Mouse (Mus musculus) kidney, embryonic 16.5 days (tissue): Measurements from ENCODE around the gene Usf1. TPM values are rescaled to one million over a fixed set of nuclear protein-coding genes. Genes with fewer than 3 reads are reported as not detected.

ENCODE experiments used
- ATAC-seq: fragments of 200-750 bp; cut with Nextera tagmentation; 2 replicates; pipeline ENCODE4 v1.8.0; 2017; ENCODE audit warnings: moderate TSS enrichment; ENCODE audit not compliant: low FRiP score, low TSS enrichment
- H3K27ac ChIP-seq: fragments of 300-500 bp; sonication (generic); 2 replicates; pipeline ENCODE4 v1.5.1; 2014; ENCODE audit warnings: low read length
- H3K27me3 ChIP-seq: fragments of 300-500 bp; sonication (generic); 2 replicates; pipeline ENCODE4 v1.6.1; 2014; ENCODE audit warnings: low read length, control low read depth, mixed read lengths; ENCODE audit not compliant: insufficient read depth
- H3K36me3 ChIP-seq: fragments of 300-500 bp; sonication (generic); 2 replicates; pipeline ENCODE4 v1.6.1; 2014; ENCODE audit warnings: low read length, control low read depth, mixed read lengths; ENCODE audit not compliant: insufficient read depth
- H3K4me1 ChIP-seq: fragments of 300-500 bp; sonication (generic); 2 replicates; pipeline ENCODE4 v1.6.1; 2014; ENCODE audit warnings: low read length, control low read depth, mixed read lengths; ENCODE audit not compliant: insufficient read depth
- H3K4me2 ChIP-seq: fragments of 300-500 bp; sonication (generic); replicated peaks from 2 replicates; pipeline ENCODE4 v1.6.1; 2014; ENCODE audit warnings: low read depth, low read length
- H3K4me3 ChIP-seq: fragments of 300-500 bp; sonication (generic); 2 replicates; pipeline ENCODE4 v1.5.1; 2014; ENCODE audit warnings: mild to moderate bottlenecking, low read length
- H3K9ac ChIP-seq: fragments of 300-500 bp; sonication (generic); replicated peaks from 2 replicates; pipeline ENCODE4 v1.6.1; 2014; ENCODE audit warnings: low read length
- H3K9me3 ChIP-seq: fragments of 300-500 bp; sonication (generic); 2 replicates; pipeline ENCODE4 v1.6.1; 2016; ENCODE audit warnings: low read length, control low read depth
- WGBS: fragments of 180-500 bp; shearing (Covaris S2); extraction: QIAGEN DNeasy Blood & Tissue Kit; methylation state at CpG from one replicate; pipeline ENCODE4 v1.1.7; 2014; 5-methylcytosine and 5-hydroxymethylcytosine counted together
- polyA plus RNA-seq: library from polyadenylated mRNA; unstranded; fragments of >200 nt; fragmentation: Nextera tagmentation; extraction: Ambion mirVana; gene quantifications from 2 replicates; pipeline ENCODE4 v1.2.1, GENCODE M21; 2015

The Usf1 gene
- polyA plus RNA-seq, 1 experiment from 2014 or later: 84.8 TPM

DNA sequence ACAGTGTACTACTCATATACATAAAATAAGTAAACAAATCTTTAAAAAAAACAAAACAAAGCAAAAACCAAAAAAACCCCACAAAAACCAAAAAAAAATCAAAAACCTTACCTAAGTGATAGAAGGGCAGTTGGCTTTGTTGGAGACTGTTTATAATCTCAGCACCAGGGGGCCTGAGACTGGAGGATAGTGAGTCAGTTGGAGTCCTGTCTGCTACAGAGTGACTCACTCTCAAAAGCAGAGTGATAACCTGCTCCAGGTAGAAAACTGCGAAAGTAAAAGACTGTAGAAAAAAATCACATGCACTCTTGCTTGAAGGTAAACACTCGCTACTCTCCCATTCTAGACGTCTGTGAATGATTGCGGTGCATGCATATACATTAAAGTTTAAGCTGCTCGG, 33.9 kb downstream of the Usf1 start:
- Histone ChIP-seq H3K4me1 (peaks cover 44% of the 10 kb centered on the region), H3K36me3 (peaks cover 16% of the 10 kb centered on the region; the same call in 1 of the 2 replicates), H3K9ac (no peak overlapping the region), H3K4me3 (no peak overlapping the region), H3K9me3 (peaks cover 9% of the 10 kb centered on the region), H3K27me3 (no peaks in the 10 kb centered on the region), H3K4me2 (no peak overlapping the region), H3K27ac (no peak overlapping the region)
- ATAC-seq: no peak
- WGBS: 72% methylated on average over 5 of the region's 5 CpGs

DNA sequence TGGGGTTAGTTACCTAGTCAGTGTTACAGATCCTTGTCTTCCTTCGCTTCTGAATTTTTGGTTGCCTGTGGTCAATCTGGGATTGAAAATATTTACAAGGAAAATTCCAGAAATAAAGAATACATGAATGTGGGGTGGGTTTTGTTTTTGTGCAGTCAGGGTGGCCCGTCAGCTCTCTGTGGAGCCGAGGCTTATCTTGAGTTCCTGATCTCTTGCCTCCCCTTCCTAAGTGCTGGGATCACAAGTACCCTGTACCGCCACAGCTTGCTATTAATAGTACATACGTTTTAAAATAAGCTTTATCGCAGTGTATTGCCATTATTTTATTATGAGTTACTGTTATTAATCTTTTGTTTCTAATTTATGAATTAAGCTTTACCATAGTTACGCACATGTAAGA, 35.7 kb downstream of the Usf1 start:
- H3K27me3 ChIP-seq: no peaks in the 10 kb centered on the region
- peaks cover 9% of the 10 kb centered on the region for H3K9me3 ChIP-seq
- H3K36me3 ChIP-seq: peaks cover 16% of the 10 kb centered on the region; the same call in 1 of the 2 replicates
- peak overlapping the region; percentile 27; the same call in 1 of the 2 replicates for H3K27ac ChIP-seq
- H3K4me2 ChIP-seq: 0 out of 2 replicates have a peak overlapping the region, but pooled peaks have one; percentile 5
- 39% methylated on average over 7 of the region's 7 CpGs for WGBS
- no peak for ATAC-seq
- peaks cover 28% of the 10 kb centered on the region for H3K4me1 ChIP-seq
- H3K4me3 ChIP-seq: no peak overlapping the region
- no peak overlapping the region for H3K9ac ChIP-seq

DNA sequence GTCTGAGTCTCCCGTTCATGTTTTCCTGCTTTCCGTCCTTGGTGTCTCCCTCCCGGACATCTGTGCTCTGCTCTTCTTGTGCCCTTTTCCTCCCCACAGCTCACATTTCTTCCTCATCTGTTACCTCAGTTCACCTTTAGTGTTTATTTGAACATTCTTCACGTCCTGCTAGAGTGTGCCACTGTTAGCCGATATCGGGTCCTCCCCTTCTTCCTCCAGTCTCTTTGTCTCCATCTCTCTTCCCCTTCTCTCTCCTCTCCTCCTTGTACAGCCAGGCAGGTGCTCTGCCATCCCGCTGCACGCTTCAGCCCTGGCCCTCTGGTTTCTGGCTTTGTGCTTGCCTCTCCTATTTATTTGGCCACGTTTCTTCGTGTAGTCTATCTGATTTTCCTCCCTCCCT, 36.6 kb downstream of the Usf1 start:
- Histone ChIP-seq H3K4me1 (peaks cover 20% of the 10 kb centered on the region), H3K4me2 (peak overlapping the region; percentile 39), H3K9ac (no peak overlapping the region; the same call in none of the 2 replicates), H3K4me3 (no peak overlapping the region), H3K9me3 (peaks cover 9% of the 10 kb centered on the region), H3K36me3 (peaks cover 16% of the 10 kb centered on the region; the same call in 1 of the 2 replicates), H3K27ac (peak overlapping the region; percentile 64), H3K27me3 (no peaks in the 10 kb centered on the region)
- WGBS: 15% methylated on average over 10 of the region's 10 CpGs
- peak; percentile 44; the same call in 1 of the 2 replicates for ATAC-seq

- no peak overlapping the region for H3K9ac ChIP-seq
- H3K27ac ChIP-seq: no peak overlapping the region
- 84% methylated on average over 11 of the region's 11 CpGs for WGBS
- H3K4me3 ChIP-seq: no peak overlapping the region
- H3K9me3 ChIP-seq: no peaks in the 10 kb centered on the region; the same call in 1 of the 2 replicates
- peaks cover 19% of the 10 kb centered on the region for H3K4me1 ChIP-seq
- H3K36me3 ChIP-seq: 0 out of 2 replicates have a peak, but pooled peaks cover 8% of the 10 kb centered on the region
- no peak overlapping the region for H3K4me2 ChIP-seq
- H3K27me3 ChIP-seq: no peaks in the 10 kb centered on the region
- no peak for ATAC-seq
These were observed 38.9 kb downstream of the Usf1 start for GRCm38 (mm10) chr1:171450062-171450461.

DNA sequence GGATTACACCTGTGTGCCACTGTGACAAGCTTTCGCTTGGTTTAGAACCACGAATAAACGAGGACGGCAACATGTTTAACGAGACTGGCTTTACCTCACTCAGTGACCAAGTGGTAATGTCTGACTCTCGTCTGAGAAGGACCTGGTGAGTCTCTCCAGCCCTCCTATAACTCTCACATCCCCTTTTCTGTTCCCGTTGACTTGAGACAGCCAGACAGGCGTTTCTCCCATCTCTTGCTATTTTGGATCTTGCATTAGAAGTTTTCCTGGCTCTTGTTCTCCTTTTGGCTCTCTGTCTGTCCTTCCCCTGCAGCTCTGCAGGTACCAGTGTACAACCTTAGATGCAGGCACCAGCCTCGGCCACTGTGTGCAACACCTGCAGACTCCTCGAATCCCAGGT, 39.9 kb downstream of the Usf1 start:
- Histone ChIP-seq H3K9ac (no peak overlapping the region), H3K27ac (no peak overlapping the region), H3K4me2 (no peak overlapping the region), H3K36me3 (0 out of 2 replicates have a peak, but pooled peaks cover 3% of the 10 kb centered on the region), H3K9me3 (no peaks in the 10 kb centered on the region; the same call in 1 of the 2 replicates), H3K4me3 (no peak overlapping the region), H3K4me1 (peaks cover 19% of the 10 kb centered on the region), H3K27me3 (no peaks in the 10 kb centered on the region)
- WGBS: 86% methylated on average over 10 of the region's 10 CpGs
- ATAC-seq: no peak

- H3K4me2 ChIP-seq: no peak overlapping the region
- no peaks in the 10 kb centered on the region for H3K36me3 ChIP-seq
- H3K27ac ChIP-seq: no peak overlapping the region
- no peak overlapping the region for H3K9ac ChIP-seq
- 65% methylated on average over 5 of the region's 5 CpGs for WGBS
- ATAC-seq: no peak
- no peak overlapping the region for H3K4me3 ChIP-seq
- no peaks in the 10 kb centered on the region for H3K27me3 ChIP-seq
- peaks cover 7% of the 10 kb centered on the region for H3K4me1 ChIP-seq
- H3K9me3 ChIP-seq: no peaks in the 10 kb centered on the region
These were observed 41.4 kb downstream of the Usf1 start for GRCm38 (mm10) chr1:171452522-171452921.

- H3K27ac ChIP-seq: no peak overlapping the region
- H3K9me3 ChIP-seq: no peaks in the 10 kb centered on the region
- ATAC-seq: no peak
- no peak overlapping the region for H3K4me2 ChIP-seq
- no peak overlapping the region for H3K9ac ChIP-seq
- H3K36me3 ChIP-seq: no peaks in the 10 kb centered on the region
- WGBS: 71% methylated on average over 5 of the region's 5 CpGs
- no peak overlapping the region for H3K4me3 ChIP-seq
- no peaks in the 10 kb centered on the region for H3K27me3 ChIP-seq
- peaks cover 3% of the 10 kb centered on the region for H3K4me1 ChIP-seq
These were observed 41.8 kb downstream of the Usf1 start for GRCm38 (mm10) chr1:171452923-171453322.

DNA sequence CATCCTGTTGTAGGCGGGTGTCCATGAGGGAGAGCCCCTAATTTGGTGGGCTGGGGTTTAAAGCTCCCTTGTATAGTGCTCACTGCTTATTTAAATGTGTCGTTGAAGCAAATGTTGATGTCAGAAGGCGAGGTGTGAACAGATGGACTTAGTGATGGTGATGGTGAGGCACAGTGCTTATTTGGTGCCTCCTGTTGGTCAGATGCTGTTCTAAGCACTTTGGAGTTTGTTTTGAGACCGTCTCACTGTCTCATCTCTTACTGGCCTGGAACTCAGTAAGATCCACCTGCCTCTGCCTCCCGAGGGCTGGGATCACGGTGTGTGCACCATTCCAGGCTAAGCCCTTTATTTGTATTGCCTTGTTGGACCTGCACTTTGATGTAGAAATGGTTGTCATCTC, 43.8 kb downstream of the Usf1 start:
- WGBS: 73% methylated on average over 6 of the region's 6 CpGs
- Histone ChIP-seq H3K27ac (no peak overlapping the region), H3K9ac (no peak overlapping the region), H3K27me3 (no peaks in the 10 kb centered on the region), H3K4me2 (no peak overlapping the region), H3K36me3 (no peaks in the 10 kb centered on the region), H3K4me3 (no peak overlapping the region), H3K4me1 (peaks cover 4% of the 10 kb centered on the region), H3K9me3 (no peaks in the 10 kb centered on the region)
- no peak for ATAC-seq

- H3K4me2 ChIP-seq: no peak overlapping the region
- H3K27ac ChIP-seq: no peak overlapping the region
- no peaks in the 10 kb centered on the region for H3K9me3 ChIP-seq
- H3K27me3 ChIP-seq: no peaks in the 10 kb centered on the region
- no peak overlapping the region for H3K9ac ChIP-seq
- 97% methylated on average over 1 of the region's 1 CpGs for whole genome bisulfite sequencing
- H3K4me1 ChIP-seq: peaks cover 8% of the 10 kb centered on the region
- peaks cover 21% of the 10 kb centered on the region for H3K36me3 ChIP-seq
- H3K4me3 ChIP-seq: no peak overlapping the region
- no peak for ATAC-seq
These were observed 46.5 kb downstream of the Usf1 start for GRCm38 (mm10) chr1:171457568-171457967.

- H3K9ac ChIP-seq: no peak overlapping the region
- WGBS: 18% methylated on average over 5 of the region's 5 CpGs
- peaks cover 38% of the 10 kb centered on the region for H3K36me3 ChIP-seq
- H3K9me3 ChIP-seq: no peaks in the 10 kb centered on the region
- H3K4me3 ChIP-seq: no peak overlapping the region
- H3K4me1 ChIP-seq: peaks cover 8% of the 10 kb centered on the region
- H3K27ac ChIP-seq: no peak overlapping the region
- no peak overlapping the region for H3K4me2 ChIP-seq
- no peak for ATAC-seq
- H3K27me3 ChIP-seq: no peaks in the 10 kb centered on the region
These were observed 48.7 kb downstream of the Usf1 start for GRCm38 (mm10) chr1:171459791-171460190.
